Mouse (Mus musculus) myocyte (in vitro differentiated cells): Measurements from ENCODE around the gene Nmrk2. TPM values are rescaled to one million over a fixed set of nuclear protein-coding genes. Genes with fewer than 3 reads are reported as not detected.
A peak's percentile ranks its signal among the peaks of the same experiment; 100 is the strongest.

ENCODE experiments used
- H3K27me3 ChIP-seq: one replicate; pipeline ENCODE4 v1.6.1; 2011; ENCODE audit not compliant: control insufficient read depth, insufficient read depth, insufficient read length
- H3K36me3 ChIP-seq: one replicate; pipeline ENCODE4 v1.6.1; 2011; ENCODE audit not compliant: control insufficient read depth, insufficient read depth
- H3K4me2 ChIP-seq: one replicate; pipeline ENCODE4 v1.6.1; 2011; ENCODE audit warnings: low read depth, control low read depth
- H3K4me3 ChIP-seq: one replicate; pipeline ENCODE4 v1.5.1; 2011; ENCODE audit warnings: mild to moderate bottlenecking, control low read depth, moderate library complexity
- H3K79me2 ChIP-seq: one replicate; pipeline ENCODE4 v1.6.1; 2011; ENCODE audit not compliant: control insufficient read depth, insufficient read depth
- H3ac ChIP-seq: one replicate; pipeline ENCODE4 v1.6.1; 2011; ENCODE audit not compliant: control insufficient read depth, insufficient read length
- CEBPB ChIP-seq: IDR thresholded peaks from 2 replicates; pipeline ENCODE4 v1.6.1; 2011; ENCODE audit warnings: mild to moderate bottlenecking, moderate library complexity; ENCODE audit not compliant: poor library complexity, insufficient read depth, severe bottlenecking
- E2F4 ChIP-seq: IDR thresholded peaks from one replicate; pipeline ENCODE4 v1.6.1; 2011; ENCODE audit warnings: mild to moderate bottlenecking, control low read depth, moderate library complexity; ENCODE audit not compliant: insufficient read depth
- MAX ChIP-seq: IDR thresholded peaks from one replicate; pipeline ENCODE4 v1.6.1; 2011; ENCODE audit warnings: low read depth, mild to moderate bottlenecking, control low read depth
- MYOD1 ChIP-seq, 3 experiments: IDR thresholded peaks; one replicate each; pipeline ENCODE4 v1.6.1; 2011; ENCODE audit warnings: control low read depth in 2 of 3, low read depth in 2 of 3, mild to moderate bottlenecking in 2 of 3, moderate library complexity in 1 of 3; ENCODE audit not compliant: insufficient read length in 2 of 3, control insufficient read depth in 1 of 3
- MYOG ChIP-seq, 3 experiments: IDR thresholded peaks; one replicate each; pipeline ENCODE4 v1.6.1; 2011; ENCODE audit warnings: control low read depth in 2 of 3, low read depth in 2 of 3, mild to moderate bottlenecking in 2 of 3; ENCODE audit not compliant: insufficient read length in 2 of 3, control insufficient read depth in 1 of 3, insufficient read depth in 1 of 3
- POLR2A ChIP-seq: IDR thresholded peaks from one replicate; pipeline ENCODE4 v1.6.1; 2011; ENCODE audit warnings: low read depth, mild to moderate bottlenecking, control low read depth, moderate library complexity; ENCODE audit not compliant: insufficient read length
- POLR2AphosphoS2 ChIP-seq: IDR thresholded peaks from one replicate; pipeline ENCODE4 v1.6.1; 2011; ENCODE audit warnings: low read depth, control low read depth; ENCODE audit not compliant: insufficient read length
- REST ChIP-seq: IDR thresholded peaks from one replicate; pipeline ENCODE4 v1.6.1; 2011; ENCODE audit warnings: mild to moderate bottlenecking, control low read depth, moderate library complexity; ENCODE audit not compliant: insufficient read depth, insufficient read length
- SRF ChIP-seq: IDR thresholded peaks from one replicate; pipeline ENCODE4 v1.6.1; 2011; ENCODE audit warnings: low read depth; ENCODE audit not compliant: control insufficient read depth, insufficient read length
- TCF12 ChIP-seq: IDR thresholded peaks from one replicate; pipeline ENCODE4 v1.6.1; 2011; ENCODE audit warnings: mild to moderate bottlenecking, control low read depth; ENCODE audit not compliant: poor library complexity, insufficient read depth, severe bottlenecking
- TCF3 ChIP-seq: IDR thresholded peaks from one replicate; pipeline ENCODE4 v1.6.1; 2011; ENCODE audit warnings: low read depth, control low read depth; ENCODE audit not compliant: insufficient read length
- USF1 ChIP-seq: IDR thresholded peaks from one replicate; pipeline ENCODE4 v1.6.1; 2011; ENCODE audit warnings: low read depth, mild to moderate bottlenecking, control low read depth, moderate library complexity
- polyA plus RNA-seq: library from polyadenylated mRNA; unstranded; fragments of >200 nt; fragmentation: generic; extraction: Trizol; gene quantifications from one replicate; pipeline ENCODE4 v1.2.1, GENCODE M21; 2012; ENCODE audit warnings: missing spikeins

The Nmrk2 gene
- polyA plus RNA-seq, 1 experiment: 52.3 TPM

GRCm38 (mm10) chr10:81162318-81162652 is 39.6 kb downstream of the Nmrk2 start:
- no peaks in the 10 kb centered on the region for H3K27me3 ChIP-seq
- no peak overlapping the region for H3K4me3 ChIP-seq
- TF ChIP-seq POLR2A (no peak), MAX (no peak), MYOG (IDR thresholded peaks at IDR 0.05; ENCODE audit: control insufficient read depth in 1 of 3, insufficient read depth in 1 of 3, insufficient read length in 2 of 3, low read depth in 2 of 3) (no peak)
- H3K4me2 ChIP-seq: no peak overlapping the region
- no peak overlapping the region for H3ac ChIP-seq
- H3K79me2 ChIP-seq: peaks cover 63% of the 10 kb centered on the region
- no peaks in the 10 kb centered on the region for H3K36me3 ChIP-seq

GRCm38 (mm10) chr10:81161602-81162317 is 40.1 kb downstream of the Nmrk2 start:
- H3K79me2 ChIP-seq: peaks cover 58% of the 10 kb centered on the region
- no peak overlapping the region for H3K4me2 ChIP-seq
- H3K27me3 ChIP-seq: no peaks in the 10 kb centered on the region
- no peaks in the 10 kb centered on the region for H3K36me3 ChIP-seq
- no peak for TF ChIP-seq REST
- TF ChIP-seq TCF3: no peak
- no peak for TF ChIP-seq MYOD1 (IDR thresholded peaks at IDR 0.05; ENCODE audit: control insufficient read depth in 1 of 3, insufficient read length in 2 of 3, low read depth in 2 of 3)
- no peak for TF ChIP-seq SRF
- TF ChIP-seq TCF12: no peak
- TF ChIP-seq POLR2A: no peak
- TF ChIP-seq POLR2AphosphoS2: no peak
- TF ChIP-seq CEBPB: no peak
- TF ChIP-seq USF1: no peak
- TF ChIP-seq E2F4: no peak
- no peak for TF ChIP-seq MYOG (IDR thresholded peaks at IDR 0.05; ENCODE audit: control insufficient read depth in 1 of 3, insufficient read depth in 1 of 3, insufficient read length in 2 of 3, low read depth in 2 of 3)
- no peak overlapping the region for H3ac ChIP-seq
- H3K4me3 ChIP-seq: no peak overlapping the region

- no peaks in the 10 kb centered on the region for H3K27me3 ChIP-seq
- H3K36me3 ChIP-seq: peaks cover 16% of the 10 kb centered on the region
- TF ChIP-seq REST: no peak
- no peak for TF ChIP-seq E2F4
- no peak for TF ChIP-seq MYOD1 (IDR thresholded peaks at IDR 0.05; ENCODE audit: control insufficient read depth in 1 of 3, insufficient read length in 2 of 3, low read depth in 2 of 3)
- no peak for TF ChIP-seq MAX
- no peak for TF ChIP-seq POLR2A
- no peak for TF ChIP-seq SRF
- no peak overlapping the region for H3K4me2 ChIP-seq
- H3K79me2 ChIP-seq: peaks cover 1% of the 10 kb centered on the region
- no peak overlapping the region for H3ac ChIP-seq
- no peak overlapping the region for H3K4me3 ChIP-seq
These were observed 47.1 kb downstream of the Nmrk2 start for GRCm38 (mm10) chr10:81154736-81155135.

DNA sequence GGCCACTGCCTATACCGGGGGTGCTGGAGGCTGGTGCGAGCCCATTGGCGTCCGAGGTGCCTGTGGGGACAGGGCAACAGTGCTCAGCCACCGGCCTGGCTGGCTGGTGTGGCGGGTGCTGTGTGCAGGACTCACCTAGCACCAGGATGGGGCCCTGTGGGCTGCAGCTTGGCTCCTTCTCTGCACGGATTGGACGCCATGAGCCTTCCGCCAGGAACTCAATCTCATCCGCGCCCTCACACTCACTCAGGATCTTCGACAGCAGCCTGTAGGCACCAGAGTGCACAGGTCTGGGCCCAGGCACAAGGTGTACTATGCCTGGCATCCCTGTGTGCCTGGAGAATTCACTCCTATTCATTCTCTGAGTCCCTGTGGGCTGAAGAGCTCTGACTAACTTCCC is 47.5 kb downstream of the Nmrk2 start:
- Histone ChIP-seq H3K4me3 (no peak overlapping the region), H3K79me2 (peaks cover under 1% of the 10 kb centered on the region), H3K27me3 (no peaks in the 10 kb centered on the region), H3K36me3 (peaks cover 16% of the 10 kb centered on the region), H3ac (no peak overlapping the region), H3K4me2 (no peak overlapping the region)
- TF ChIP-seq SRF (no peak), TCF3 (no peak), POLR2AphosphoS2 (peak; percentile 39), MYOD1 (IDR thresholded peaks at IDR 0.05; ENCODE audit: control insufficient read depth in 1 of 3, insufficient read length in 2 of 3, low read depth in 2 of 3) (no peak), CEBPB (no peak), REST (no peak), POLR2A (peak; percentile 37)

GRCm38 (mm10) chr10:81152609-81153008 is 49.2 kb downstream of the Nmrk2 start:
- Histone ChIP-seq H3K4me3 (no peak overlapping the region), H3K79me2 (peaks cover 7% of the 10 kb centered on the region), H3ac (no peak overlapping the region), H3K27me3 (no peaks in the 10 kb centered on the region), H3K4me2 (no peak overlapping the region), H3K36me3 (peaks cover 20% of the 10 kb centered on the region)
- TF ChIP-seq POLR2A (peak; percentile 27), MYOD1 (IDR thresholded peaks at IDR 0.05; ENCODE audit: control insufficient read depth in 1 of 3, insufficient read length in 2 of 3, low read depth in 2 of 3) (no peak), MYOG (IDR thresholded peaks at IDR 0.05; ENCODE audit: control insufficient read depth in 1 of 3, insufficient read depth in 1 of 3, insufficient read length in 2 of 3, low read depth in 2 of 3) (no peak), POLR2AphosphoS2 (peak; percentile 92), USF1 (no peak), CEBPB (no peak)

DNA sequence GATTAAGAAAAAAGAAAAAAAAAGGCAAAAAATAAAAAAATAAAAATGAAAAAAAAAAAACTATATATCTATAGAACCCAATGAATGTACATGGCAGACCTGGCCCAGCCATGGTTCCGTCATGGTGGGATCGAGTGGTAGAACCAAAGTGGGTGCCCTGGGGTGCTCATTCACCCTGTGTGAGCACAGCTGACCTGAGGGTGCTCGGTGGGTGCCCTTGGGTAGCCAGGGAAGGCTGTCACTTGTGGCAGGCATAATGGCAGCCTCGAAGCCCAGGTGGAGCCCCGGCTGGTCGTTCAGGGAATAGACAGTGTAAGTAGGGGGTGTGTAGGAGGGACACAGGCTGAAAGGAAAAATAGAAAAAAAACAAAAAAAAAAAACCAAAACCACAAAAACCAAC is 50.6 kb downstream of the Nmrk2 start:
- Histone ChIP-seq H3K27me3 (no peaks in the 10 kb centered on the region), H3K36me3 (peaks cover 20% of the 10 kb centered on the region), H3ac (no peak overlapping the region), H3K4me2 (no peak overlapping the region), H3K79me2 (peaks cover 19% of the 10 kb centered on the region), H3K4me3 (no peak overlapping the region)
- no peak for TF ChIP-seq CEBPB
- TF ChIP-seq REST: no peak
- TF ChIP-seq TCF3: no peak
- peak; percentile 75 for TF ChIP-seq POLR2AphosphoS2
- TF ChIP-seq TCF12: no peak
